Mouse (Mus musculus) CH12.LX (cell line): Measurements from ENCODE around the gene Tbck.

Experiments
- CTCF ChIP-seq, 2 experiments: IDR thresholded peaks in 1 of 2; conservative IDR thresholded peaks in 1 of 2; 2 replicates each; pipeline ENCODE4 v1.5.1; 2011 to 2012; ENCODE audit warnings: low read depth in 2 of 2, low read length in 2 of 2, improper control_type of control experiment in 1 of 2, inconsistent platforms in 1 of 2, mild to moderate bottlenecking in 1 of 2, moderate library complexity in 1 of 2
- EP300 ChIP-seq: IDR thresholded peaks from 2 replicates; pipeline ENCODE4 v1.6.1; 2011; ENCODE audit warnings: low read length, improper control_type of control experiment
- JUND ChIP-seq: conservative IDR thresholded peaks from 2 replicates; pipeline ENCODE4 v1.6.1; 2011; ENCODE audit warnings: low read depth, low read length, improper control_type of control experiment
- MAFK ChIP-seq: IDR thresholded peaks from 2 replicates; pipeline ENCODE4 v1.6.1; 2011; ENCODE audit warnings: low read length, improper control_type of control experiment; ENCODE audit not compliant: insufficient replicate concordance

- no peak for TF ChIP-seq CTCF (conservative IDR thresholded peaks at IDR 0.05 in 1 of 2, IDR thresholded peaks at IDR 0.05 in 1 of 2; ENCODE audit: low read depth in 2 of 2, low read length in 2 of 2)
- TF ChIP-seq MAFK = peak; percentile 98
- TF ChIP-seq EP300 = peak; percentile 99
- peak; percentile 99 for TF ChIP-seq JUND
These were observed 187.5 kb downstream of the Tbck start for GRCm38 (mm10) chr3:132871318-132871904.
